Mouse (Mus musculus): ENCODE results near the gene Adal.

DNA sequence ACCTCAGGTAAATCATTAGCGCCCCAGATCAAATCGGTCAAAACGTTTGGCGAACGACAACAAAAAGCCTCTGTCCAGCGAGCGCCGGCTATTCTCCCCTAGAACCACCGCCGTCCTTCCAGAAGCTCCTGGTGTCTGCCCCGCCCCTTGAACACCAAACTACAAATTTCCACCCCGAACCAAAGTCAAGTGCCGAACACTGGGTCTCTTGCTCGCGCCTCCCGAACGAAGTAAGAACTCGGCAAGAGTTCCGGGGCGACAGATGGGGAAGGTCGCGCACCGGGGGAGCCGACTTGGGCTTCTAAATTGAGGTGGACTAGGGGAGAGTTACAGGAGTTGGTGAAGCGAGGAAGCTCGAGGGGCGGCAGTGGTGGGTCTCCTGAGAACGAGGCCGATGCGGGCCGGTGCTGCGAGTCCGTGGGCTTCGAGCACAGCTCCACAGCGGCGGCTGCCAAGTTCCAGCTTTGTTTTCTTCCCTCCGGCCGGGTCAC, 30.3 kb downstream of the Adal start, which contains the start of gene Tubgcp4:
- TF ChIP-seq EP300 (IDR thresholded peaks at IDR 0.05; ENCODE audit: low read depth): 0 out of 2 replicates have a peak, but pooled peaks have one; percentile 6
- TF ChIP-seq CTCF (IDR thresholded peaks at IDR 0.05; ENCODE audit: low read depth): no peak
